Mouse (Mus musculus): ENCODE measurements around the gene Tinagl1. TPM values are rescaled to one million over a fixed set of nuclear protein-coding genes. Genes with fewer than 3 reads are reported as not detected.

Gene Tinagl1
- total RNA-seq, 2 experiments from 2014 or later = 9.1 to 11.7 TPM

DNA sequence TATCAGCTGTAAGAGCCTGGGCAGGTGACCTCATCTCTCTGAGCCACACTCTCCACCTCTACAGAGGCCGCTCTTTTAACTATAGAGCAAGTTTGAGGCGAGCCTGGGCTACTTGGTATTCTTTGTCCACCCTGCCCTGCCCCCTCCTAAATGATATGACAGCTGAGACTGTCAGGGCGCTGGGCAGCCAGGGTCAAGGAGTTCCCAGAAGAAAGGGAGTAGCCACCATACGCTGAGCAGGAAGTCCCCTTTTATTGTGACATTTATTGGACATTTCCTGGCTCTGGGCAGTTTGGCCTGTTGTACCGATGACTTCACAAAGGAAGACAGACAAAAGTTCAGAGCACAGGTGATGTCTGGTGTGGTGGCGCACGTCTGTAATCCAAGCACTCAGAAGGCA lies 14.7 kb upstream of the Tinagl1 start:
- TF ChIP-seq CTCF (conservative IDR thresholded peaks at IDR 0.05) = no peak
- no peak for DNase-seq (ENCODE audit: low spot score in 2 of 2)
- Histone ChIP-seq H3K27ac (no peak overlapping the region), H3K4me3 (no peak overlapping the region)

DNA sequence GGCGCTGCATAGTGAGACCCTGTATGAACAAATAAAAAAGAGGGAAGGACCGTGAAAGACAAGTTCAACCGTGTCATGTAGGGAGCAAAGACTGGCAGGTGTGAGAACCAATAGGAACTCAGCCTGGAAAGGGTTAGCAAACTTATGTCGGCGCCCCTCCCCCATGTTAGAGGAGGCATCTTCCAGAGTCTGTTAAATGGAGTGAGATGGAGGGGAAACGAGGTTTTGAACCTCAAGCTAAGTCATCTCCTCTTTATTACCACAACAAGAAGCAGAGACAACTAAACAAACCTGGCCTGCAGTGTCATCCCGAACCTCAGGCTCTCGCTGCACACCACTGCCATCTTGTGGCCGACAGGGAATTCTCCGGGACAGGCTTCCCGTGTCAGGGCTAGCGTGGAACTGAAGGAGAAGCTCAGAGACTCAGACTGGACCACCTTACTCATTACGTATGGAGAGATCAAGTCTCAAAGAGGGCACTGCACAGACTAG lies 13.9 kb upstream of the Tinagl1 start:
- TF ChIP-seq CTCF (conservative IDR thresholded peaks at IDR 0.05) = peak; percentile 98
- Histone ChIP-seq H3K4me3 (no peak overlapping the region; the same call in 1 of the 2 replicates), H3K27ac (no peak overlapping the region)
- peak; percentile 80 to 91 for DNase-seq (ENCODE audit: low spot score in 2 of 2)

DNA sequence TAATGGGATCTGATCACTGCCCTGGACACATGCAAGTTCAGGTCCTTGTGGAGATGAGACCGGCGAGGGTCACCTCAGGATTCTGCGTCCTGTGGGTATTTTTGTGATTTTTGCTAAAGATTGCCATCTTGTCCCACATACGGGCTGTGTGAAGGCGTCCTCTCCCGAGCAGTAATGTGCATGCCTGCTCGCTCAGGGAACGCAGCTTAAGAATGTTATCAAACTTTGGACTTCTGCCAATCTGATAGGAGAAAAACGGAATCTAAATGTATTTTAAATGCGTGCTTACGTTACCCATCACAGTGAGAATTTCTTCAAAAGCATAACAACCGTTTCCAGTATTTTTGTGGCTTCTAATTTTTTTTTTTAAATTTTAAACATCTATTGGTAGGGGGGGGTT lies 12.0 kb upstream of the Tinagl1 start:
- no peak for TF ChIP-seq CTCF (conservative IDR thresholded peaks at IDR 0.05)

DNA sequence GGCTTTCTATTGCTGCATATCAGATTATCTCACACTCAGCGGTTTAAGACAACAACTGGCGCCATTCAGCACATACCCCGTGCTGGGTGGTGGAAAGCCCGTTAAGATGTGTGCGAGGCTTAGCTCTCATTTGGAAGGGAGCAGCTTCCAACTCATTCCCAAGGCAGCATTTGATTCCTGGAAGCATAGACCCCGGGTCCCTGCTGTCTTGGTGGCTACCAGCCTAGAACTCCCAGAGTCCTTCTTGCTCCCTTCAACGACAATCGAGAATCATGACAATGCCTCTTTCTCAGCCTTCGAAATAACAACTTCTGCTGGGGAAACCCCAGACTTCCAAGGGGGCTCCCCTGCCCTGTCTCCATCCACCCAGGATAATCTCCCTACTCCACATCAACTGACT lies 11.5 kb upstream of the Tinagl1 start:
- Histone ChIP-seq H3K27ac (no peak overlapping the region), H3K4me3 (no peak overlapping the region)
- TF ChIP-seq CTCF (conservative IDR thresholded peaks at IDR 0.05) = no peak
- no peak for DNase-seq (ENCODE audit: low spot score in 2 of 2)

More for the DNA sequence above, 12.0 kb upstream of the Tinagl1 start:
- DNase-seq (ENCODE audit: low spot score in 2 of 2) = no peak
- no peak overlapping the region for H3K27ac ChIP-seq
- no peak overlapping the region for H3K4me3 ChIP-seq

DNA sequence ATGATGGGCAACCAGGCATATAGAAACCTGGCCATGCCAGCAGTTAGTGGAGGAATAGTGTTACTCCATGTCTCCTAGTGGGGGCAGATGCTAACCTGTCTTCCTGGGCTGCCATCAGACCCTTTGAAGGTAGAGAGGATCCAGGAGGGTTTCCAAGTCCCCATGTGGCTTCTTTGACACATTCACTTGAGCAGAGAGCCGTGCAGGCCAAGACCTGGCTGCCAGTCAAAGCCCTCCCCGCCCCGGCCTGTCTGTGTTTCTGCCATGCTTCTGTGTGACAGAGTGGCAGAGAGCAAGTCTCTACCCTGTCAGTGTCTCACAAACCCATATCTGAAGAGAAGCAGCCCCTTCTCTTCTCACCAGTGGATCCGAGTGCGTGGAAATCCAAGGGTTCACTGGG lies 9.0 kb upstream of the Tinagl1 start:
- no peak overlapping the region for H3K4me3 ChIP-seq
- DNase-seq (ENCODE audit: low spot score in 2 of 2) = no peak
- H3K27ac ChIP-seq = no peak overlapping the region
- TF ChIP-seq CTCF (conservative IDR thresholded peaks at IDR 0.05) = no peak

DNA sequence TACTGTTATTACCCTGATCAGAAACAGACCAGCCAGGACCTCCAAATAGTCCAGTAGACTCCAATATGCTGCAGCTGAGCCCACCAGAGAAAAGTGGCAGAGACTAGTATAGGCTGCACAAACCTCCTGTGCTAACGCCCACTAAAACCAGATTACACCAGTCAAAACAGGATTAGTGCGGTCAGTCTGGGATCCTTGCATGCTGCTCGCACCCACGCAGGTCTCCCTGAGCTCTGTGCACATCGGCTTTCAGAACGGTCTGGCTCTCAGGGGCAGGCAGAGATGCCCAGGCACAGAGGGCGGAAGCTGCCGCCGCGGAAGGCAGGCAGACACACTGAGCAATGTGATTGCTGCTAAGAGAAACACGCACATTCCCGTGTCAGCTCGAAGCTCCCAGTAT lies 8.1 kb upstream of the Tinagl1 start:
- H3K27ac ChIP-seq = no peak overlapping the region
- no peak for DNase-seq (ENCODE audit: low spot score in 2 of 2)
- TF ChIP-seq CTCF (conservative IDR thresholded peaks at IDR 0.05) = no peak
- no peak overlapping the region for H3K4me3 ChIP-seq

DNA sequence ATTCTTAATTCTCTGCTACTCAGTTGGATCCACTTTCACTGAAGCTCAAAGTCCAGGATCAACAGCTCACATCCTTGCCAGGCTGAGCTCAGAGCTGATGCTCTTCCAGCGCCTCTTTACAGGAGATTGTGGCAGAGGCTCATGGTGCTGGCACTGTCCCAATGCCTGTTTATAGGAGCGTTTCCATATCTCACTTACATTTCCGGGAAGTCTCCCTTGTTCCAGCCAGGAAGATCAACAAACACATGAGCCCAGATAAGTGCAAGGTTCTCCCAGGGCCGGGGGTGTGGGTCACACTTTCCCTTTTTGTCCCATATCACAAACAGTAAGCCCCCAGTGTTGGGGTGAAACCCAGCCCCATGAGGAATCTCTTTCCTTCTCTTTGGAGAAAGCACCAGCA lies 7.0 kb upstream of the Tinagl1 start:
- Histone ChIP-seq H3K27ac (no peak overlapping the region), H3K4me3 (no peak overlapping the region)
- no peak for DNase-seq (ENCODE audit: low spot score in 2 of 2)
- TF ChIP-seq CTCF (conservative IDR thresholded peaks at IDR 0.05) = no peak

DNA sequence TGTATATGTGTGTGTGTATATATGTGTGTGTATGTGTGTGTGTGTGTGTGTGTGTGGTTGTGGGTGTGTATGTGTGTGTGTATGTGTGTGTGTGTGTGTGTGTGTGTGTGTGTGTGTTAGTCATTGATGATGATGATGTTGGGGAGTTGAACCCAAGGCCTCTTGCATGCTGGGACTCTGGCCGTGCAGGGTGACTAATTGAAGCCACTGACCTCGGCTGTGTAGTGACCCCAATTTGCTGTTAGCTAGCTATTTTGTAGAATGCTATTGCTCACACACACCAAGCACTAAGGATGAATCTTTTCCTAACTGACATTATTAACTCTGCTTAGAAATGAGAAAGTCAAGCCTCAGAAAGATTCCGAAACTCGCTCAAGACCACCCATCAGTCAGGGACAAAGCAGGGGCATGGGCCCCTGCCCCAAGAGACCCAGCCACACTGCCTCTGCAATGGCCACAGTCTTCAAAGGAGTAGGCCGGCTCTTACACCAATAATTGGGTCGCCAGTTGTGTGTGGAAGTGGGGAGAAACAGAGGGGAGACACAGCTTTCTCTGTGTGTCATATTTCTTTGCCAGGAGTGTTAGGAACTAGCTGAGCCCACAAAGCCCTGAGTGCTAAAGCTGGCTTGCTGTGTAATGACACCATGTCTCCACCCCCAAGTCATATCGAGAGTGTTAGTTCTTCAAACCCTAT lies 6.1 kb upstream of the Tinagl1 start:
- Histone ChIP-seq H3K4me3 (no peak overlapping the region), H3K27ac (no peak overlapping the region)
- DNase-seq (ENCODE audit: low spot score in 2 of 2) = no peak
- TF ChIP-seq CTCF (conservative IDR thresholded peaks at IDR 0.05) = no peak

DNA sequence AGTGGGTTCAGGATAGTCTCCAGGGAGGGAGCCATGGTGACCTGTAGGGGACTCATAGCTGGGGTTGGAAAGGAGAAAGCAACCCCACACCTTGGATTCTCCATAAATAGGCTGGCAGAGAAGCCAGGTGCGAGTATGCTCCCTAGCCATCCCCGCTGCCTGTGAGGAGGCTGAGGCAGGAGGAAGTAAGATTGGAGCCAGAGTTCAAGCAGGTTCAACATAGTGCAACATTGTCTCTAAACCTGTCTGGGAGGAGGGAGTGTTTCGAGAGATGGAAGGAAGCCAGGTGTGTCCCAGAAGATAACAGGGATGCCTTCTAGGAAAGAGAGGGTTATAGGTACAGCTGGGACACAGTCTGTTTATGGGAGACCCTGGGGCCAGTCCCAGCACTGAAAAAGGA lies 5.0 kb upstream of the Tinagl1 start:
- Histone ChIP-seq H3K27ac (no peak overlapping the region), H3K4me3 (no peak overlapping the region)
- DNase-seq (ENCODE audit: low spot score in 2 of 2) = no peak
- TF ChIP-seq CTCF (conservative IDR thresholded peaks at IDR 0.05) = no peak

DNA sequence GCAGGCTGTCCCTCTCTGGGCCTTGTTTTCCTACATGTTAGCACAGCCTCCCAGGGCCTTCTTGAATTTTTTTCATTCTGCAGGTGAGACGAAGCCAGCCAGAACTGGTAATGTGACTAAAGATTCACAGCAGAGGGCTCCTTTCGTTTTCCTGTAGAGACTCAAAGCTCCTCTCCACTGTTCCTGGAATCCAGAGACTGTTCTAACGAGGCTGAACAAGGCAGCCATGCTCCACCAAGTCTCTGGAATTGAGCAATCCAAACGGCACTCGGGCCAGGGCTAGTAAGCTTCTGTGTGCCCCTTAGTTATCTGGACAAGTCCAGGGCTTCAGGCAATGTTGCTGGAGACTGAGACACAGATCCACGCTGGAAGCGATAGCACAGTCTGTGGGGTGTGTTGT lies 2.6 kb upstream of the Tinagl1 start:
- Histone ChIP-seq H3K4me3 (no peak overlapping the region), H3K27ac (no peak overlapping the region)
- no peak for DNase-seq (ENCODE audit: low spot score in 2 of 2)
- no peak for TF ChIP-seq CTCF (conservative IDR thresholded peaks at IDR 0.05)

DNA sequence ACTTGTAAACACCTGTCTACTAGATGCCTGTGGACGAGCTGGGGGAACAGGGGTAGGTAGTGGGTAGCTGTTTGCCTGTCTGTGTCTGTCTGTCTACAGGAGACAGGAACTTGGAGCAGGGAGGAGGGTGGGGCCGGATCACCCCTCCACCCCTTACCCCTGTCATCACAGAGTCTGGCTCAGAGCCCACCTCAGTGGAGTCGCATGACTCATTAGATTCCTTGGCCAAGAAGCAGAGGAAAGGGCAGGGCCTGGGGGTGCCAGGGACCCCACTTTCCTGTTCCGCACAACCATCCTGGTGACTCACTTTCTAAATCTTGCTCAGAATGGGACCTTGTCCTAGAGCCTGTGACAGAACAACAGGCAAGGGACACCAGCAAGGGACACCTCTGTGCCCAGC lies 2.2 kb upstream of the Tinagl1 start:
- Histone ChIP-seq H3K27ac (no peak overlapping the region), H3K4me3 (no peak overlapping the region)
- TF ChIP-seq CTCF (conservative IDR thresholded peaks at IDR 0.05) = no peak
- DNase-seq (ENCODE audit: low spot score in 2 of 2) = no peak

DNA sequence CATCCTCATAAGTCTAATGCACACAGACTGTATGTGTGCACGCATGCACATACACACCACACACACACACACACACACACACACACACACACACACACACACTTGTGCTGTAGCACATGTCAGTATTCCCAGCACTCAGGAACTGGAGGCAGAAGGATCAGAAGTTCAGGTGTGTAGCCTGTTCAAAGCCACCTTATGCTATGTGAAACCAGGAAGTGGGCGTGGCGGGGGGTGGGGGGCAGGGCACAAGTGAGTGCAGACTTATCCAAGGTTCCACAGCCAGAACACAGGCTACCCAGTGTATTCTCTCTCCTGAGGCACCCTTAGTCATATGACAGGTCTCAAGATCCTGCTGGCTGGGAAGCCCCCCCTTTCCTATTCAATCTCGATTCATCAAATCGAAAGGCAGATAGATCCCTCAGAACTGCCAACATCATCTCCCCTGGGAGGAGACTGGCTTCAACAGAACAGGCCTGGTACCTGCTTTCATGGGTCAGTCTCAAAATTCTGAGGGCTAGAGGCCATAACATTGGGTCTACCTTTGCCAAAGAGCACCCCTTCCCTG lies 1.3 kb upstream of the Tinagl1 start:
- H3K4me3 ChIP-seq = no peak overlapping the region
- TF ChIP-seq CTCF (conservative IDR thresholded peaks at IDR 0.05) = no peak
- no peak overlapping the region for H3K27ac ChIP-seq
- DNase-seq (ENCODE audit: low spot score in 2 of 2) = no peak

DNA sequence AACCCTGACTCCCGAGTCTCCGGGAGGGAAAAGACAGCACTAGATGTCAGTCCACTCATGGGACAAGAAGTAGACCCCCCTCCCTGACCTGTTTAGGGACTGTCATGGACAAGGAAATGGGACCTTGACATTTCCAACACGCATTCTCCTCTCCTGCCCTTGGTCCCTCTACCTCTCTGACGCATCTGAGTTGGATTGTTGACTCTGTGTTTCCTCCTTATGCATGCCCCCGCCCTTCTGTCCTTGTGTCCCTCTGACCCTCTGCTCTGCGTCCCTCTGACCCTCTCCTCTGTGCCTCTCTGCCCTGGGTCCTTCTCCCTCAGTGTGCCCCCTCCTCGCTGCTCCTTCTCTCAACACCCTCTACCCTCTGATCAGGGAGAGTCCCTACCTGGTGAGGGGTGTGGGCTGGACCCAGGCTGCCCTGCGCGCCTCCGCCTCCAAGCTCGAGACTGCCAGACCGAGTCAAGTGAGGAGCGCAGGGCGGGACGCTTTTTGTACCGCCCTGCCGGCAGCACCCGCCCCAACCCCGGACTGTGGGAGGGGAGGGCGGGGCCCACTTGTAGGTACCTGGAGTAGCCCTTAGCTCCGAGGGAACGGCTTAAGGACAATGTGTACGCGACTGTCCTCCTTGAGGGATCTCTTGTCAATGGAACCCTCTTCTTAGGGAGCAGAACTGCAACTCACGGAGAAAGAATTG lies 439 bp downstream of the Tinagl1 start:
- TF ChIP-seq CTCF (conservative IDR thresholded peaks at IDR 0.05) = no peak
- Histone ChIP-seq H3K4me3 (peak overlapping the region; percentile 23), H3K27ac (peak overlapping the region; percentile 62)
- no peak for DNase-seq (ENCODE audit: low spot score in 2 of 2)
